Mouse (Mus musculus): Measurements from ENCODE around the gene Rad9b. TPM values are rescaled to one million over a fixed set of nuclear protein-coding genes. Genes with fewer than 3 reads are reported as not detected.
"Not testable (repeated sequence)": the region's sequence is repeated elsewhere in the genome, so short reads cannot be mapped to it uniquely, and the experiment has no call there.

The Rad9b gene
- polyA plus RNA-seq, 1 experiment = 4.2 TPM

DNA sequence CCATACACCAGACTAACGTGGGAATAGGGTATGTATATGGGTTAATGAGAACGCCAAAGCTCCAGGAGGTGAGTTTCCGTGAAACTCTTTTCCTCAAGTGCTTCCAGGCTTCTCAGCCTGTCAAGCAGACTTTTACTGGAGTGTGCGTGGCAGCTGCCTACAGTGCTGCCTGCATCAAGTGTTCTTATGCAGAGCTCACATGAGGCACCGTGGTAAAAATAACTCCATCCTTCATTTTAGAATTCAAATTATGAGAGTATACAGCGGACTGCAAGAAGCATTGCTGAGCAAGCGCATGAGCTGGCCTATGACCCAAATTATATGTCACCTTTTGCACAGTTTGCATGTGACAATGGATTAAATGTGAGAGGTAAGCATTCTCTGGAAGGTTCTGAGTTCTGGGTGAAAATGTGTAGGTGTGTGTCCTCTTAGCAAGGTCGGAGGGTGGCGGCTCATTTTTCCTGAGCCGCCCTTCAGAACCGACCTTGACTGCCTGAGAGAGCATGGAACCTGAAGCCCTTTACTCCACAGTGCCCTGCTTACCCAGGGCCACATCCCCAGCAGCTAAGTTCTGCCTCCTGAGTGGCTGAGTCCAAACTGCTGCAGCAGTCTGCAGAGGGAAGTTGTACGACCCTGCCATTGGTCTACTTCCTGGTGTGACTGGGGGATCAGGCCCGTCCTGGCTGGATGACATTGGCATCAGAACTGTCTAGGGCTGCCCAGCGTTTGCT, 34.4 kb downstream of the Rad9b start:
- peak; percentile 57 for DNase-seq
- peaks cover 24% of the 10 kb centered on the region for H3K4me1 ChIP-seq (ENCODE audit: control insufficient read depth, insufficient read depth, low read length)
- H3K27ac ChIP-seq (ENCODE audit: insufficient read depth, low read depth, low read length) = peak overlapping the region; percentile 85
- WGBS = 47% methylated on average over 14 of the region's 14 CpGs
- H3K27me3 ChIP-seq (replicated peaks; ENCODE audit: control insufficient read depth, insufficient read depth, low read length) = no peaks in the 10 kb centered on the region
- TF ChIP-seq POLR2A (IDR thresholded peaks at IDR 0.05; ENCODE audit: low read depth, low read length) (no peak), CTCF (conservative IDR thresholded peaks at IDR 0.05; ENCODE audit: insufficient read depth, insufficient read length, low read depth, low read length) (no peak)
- H3K4me3 ChIP-seq (ENCODE audit: insufficient read depth, low read depth, low read length) = no peak overlapping the region
- no peaks in the 10 kb centered on the region for H3K36me3 ChIP-seq (ENCODE audit: control insufficient read depth, insufficient read depth, low read length)

DNA sequence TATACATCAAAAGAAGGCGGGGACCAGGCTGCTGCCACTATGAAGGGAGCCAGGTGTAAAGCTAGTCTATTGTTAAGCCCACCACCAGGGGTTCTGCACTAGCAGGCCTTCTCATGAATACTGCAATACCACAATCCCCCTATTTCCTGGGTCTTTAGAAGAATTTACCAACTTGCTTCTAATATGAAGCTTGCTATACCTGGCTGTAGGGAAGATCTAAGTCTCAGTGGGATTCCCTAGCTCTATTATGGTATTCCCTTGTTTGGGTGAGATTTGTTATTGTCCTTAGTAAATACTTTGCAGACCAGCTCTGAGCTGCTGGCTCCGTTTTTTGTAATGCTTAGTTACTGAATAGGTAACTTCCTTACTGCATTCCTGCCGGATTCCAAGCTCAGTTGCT, 35.1 kb downstream of the Rad9b start:
- 62% methylated on average over 3 of the region's 3 CpGs for WGBS
- H3K27me3 ChIP-seq (replicated peaks; ENCODE audit: control insufficient read depth, insufficient read depth, low read length); H3K4me3 ChIP-seq (ENCODE audit: insufficient read depth, low read depth, low read length); H3K36me3 ChIP-seq (ENCODE audit: control insufficient read depth, insufficient read depth, low read length): not testable (repeated sequence)
- peak; percentile 48 for DNase-seq
- peak overlapping the region; percentile 85 for H3K27ac ChIP-seq (ENCODE audit: insufficient read depth, low read depth, low read length)
- H3K4me1 ChIP-seq (ENCODE audit: control insufficient read depth, insufficient read depth, low read length) = peaks cover 27% of the 10 kb centered on the region

DNA sequence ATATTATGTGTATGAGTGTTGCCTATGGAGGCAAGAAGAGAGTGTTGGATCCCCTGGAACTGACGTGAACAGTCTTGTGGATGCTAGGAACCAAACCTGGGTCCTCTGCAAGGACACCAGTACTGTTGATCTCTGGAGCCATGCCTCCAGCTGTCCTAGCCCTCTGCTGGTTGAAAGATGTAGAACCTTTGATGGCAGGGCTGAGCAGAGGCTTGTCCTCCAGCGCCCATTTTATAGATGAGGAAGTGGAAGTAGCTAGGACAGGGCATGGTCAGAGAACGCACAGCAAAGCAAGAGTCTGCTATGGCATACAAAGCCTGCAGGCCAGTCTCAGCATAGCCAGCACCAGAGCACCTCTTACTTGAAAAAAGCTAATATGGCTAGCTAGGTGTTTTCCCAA, 35.9 kb downstream of the Rad9b start:
- no peaks in the 10 kb centered on the region for H3K36me3 ChIP-seq (ENCODE audit: control insufficient read depth, insufficient read depth, low read length)
- H3K4me1 ChIP-seq (ENCODE audit: control insufficient read depth, insufficient read depth, low read length) = peaks cover 34% of the 10 kb centered on the region
- DNase-seq = peak; percentile 48
- no peak overlapping the region for H3K4me3 ChIP-seq (ENCODE audit: insufficient read depth, low read depth, low read length)
- H3K27ac ChIP-seq (ENCODE audit: insufficient read depth, low read depth, low read length) = no peak overlapping the region
- 73% methylated on average over 3 of the region's 3 CpGs for WGBS
- TF ChIP-seq POLR2A (IDR thresholded peaks at IDR 0.05; ENCODE audit: low read depth, low read length) = no peak
- peak; percentile 59 for TF ChIP-seq CTCF (conservative IDR thresholded peaks at IDR 0.05; ENCODE audit: insufficient read depth, insufficient read length, low read depth, low read length)
- no peaks in the 10 kb centered on the region for H3K27me3 ChIP-seq (replicated peaks; ENCODE audit: control insufficient read depth, insufficient read depth, low read length)

GRCm38 (mm10) chr5:122317329-122318045, 36.5 kb downstream of the Rad9b start:
- peaks cover 40% of the 10 kb centered on the region for H3K4me1 ChIP-seq (ENCODE audit: control insufficient read depth, insufficient read depth, low read length)
- TF ChIP-seq CTCF (conservative IDR thresholded peaks at IDR 0.05; ENCODE audit: insufficient read depth, insufficient read length, low read depth, low read length) (no peak), POLR2A (IDR thresholded peaks at IDR 0.05; ENCODE audit: low read depth, low read length) (no peak)
- H3K36me3 ChIP-seq (ENCODE audit: control insufficient read depth, insufficient read depth, low read length) = no peaks in the 10 kb centered on the region
- H3K27ac ChIP-seq (ENCODE audit: insufficient read depth, low read depth, low read length) = no peak overlapping the region
- WGBS = 74% methylated on average over 11 of the region's 11 CpGs
- H3K4me3 ChIP-seq (ENCODE audit: insufficient read depth, low read depth, low read length) = no peak overlapping the region
- H3K27me3 ChIP-seq (replicated peaks; ENCODE audit: control insufficient read depth, insufficient read depth, low read length) = no peaks in the 10 kb centered on the region
- peak; percentile 75 for DNase-seq

- no peaks in the 10 kb centered on the region for H3K27me3 ChIP-seq (replicated peaks; ENCODE audit: control insufficient read depth, insufficient read depth, low read length)
- DNase-seq = peak; percentile 99
- WGBS = 22% methylated on average over 20 of the region's 20 CpGs
- peaks cover 45% of the 10 kb centered on the region for H3K4me1 ChIP-seq (ENCODE audit: control insufficient read depth, insufficient read depth, low read length)
- no peak for TF ChIP-seq POLR2A (IDR thresholded peaks at IDR 0.05; ENCODE audit: low read depth, low read length)
- peak; percentile 65 for TF ChIP-seq CTCF (conservative IDR thresholded peaks at IDR 0.05; ENCODE audit: insufficient read depth, insufficient read length, low read depth, low read length)
- H3K36me3 ChIP-seq (ENCODE audit: control insufficient read depth, insufficient read depth, low read length) = no peaks in the 10 kb centered on the region
- no peak overlapping the region for H3K4me3 ChIP-seq (ENCODE audit: insufficient read depth, low read depth, low read length)
- H3K27ac ChIP-seq (ENCODE audit: insufficient read depth, low read depth, low read length) = peak overlapping the region; percentile 88
Observed at GRCm38 (mm10) chr5:122314966-122315667, 38.9 kb downstream of the Rad9b start.

DNA sequence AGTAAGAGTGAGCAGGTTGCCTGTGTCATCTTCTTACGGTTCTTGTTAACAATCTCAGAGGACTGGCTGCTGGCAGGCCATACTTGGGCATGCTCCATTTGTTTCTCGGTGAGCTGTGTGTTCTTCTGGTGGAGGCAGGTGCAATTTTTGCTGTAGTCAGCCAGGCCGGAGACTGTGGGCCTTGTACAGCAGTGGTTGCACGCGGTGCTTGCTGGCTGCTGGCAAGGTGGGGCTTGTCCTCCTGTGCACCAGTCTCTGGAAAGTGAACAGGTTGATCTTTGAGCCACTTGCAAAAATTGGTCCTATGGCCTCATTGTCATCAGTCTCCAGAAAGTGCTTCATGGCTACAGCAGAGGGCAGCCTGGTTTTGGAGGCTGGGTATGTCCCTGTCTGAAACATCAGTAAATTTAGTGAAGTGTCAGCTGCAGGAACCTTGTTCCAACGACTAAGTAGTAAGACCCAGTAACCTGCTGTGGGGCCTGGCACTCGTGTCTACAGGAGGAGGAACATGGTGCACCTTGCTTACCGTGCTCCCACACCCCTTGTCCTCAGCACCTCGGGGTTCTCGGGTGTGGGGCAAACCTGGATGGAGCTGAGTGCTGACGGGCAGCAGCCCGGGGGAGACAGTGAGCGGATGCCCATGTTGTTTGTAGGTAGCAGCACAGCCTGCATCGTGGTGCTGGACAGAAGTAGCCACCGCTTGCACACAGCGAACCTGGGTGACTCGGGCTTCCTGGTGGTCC, 40.9 kb downstream of the Rad9b start:
- no peak overlapping the region for H3K4me3 ChIP-seq (ENCODE audit: insufficient read depth, low read depth, low read length)
- 61% methylated on average over 17 of the region's 17 CpGs for WGBS
- no peaks in the 10 kb centered on the region for H3K36me3 ChIP-seq (ENCODE audit: control insufficient read depth, insufficient read depth, low read length)
- DNase-seq = peak; percentile 77
- H3K27me3 ChIP-seq (replicated peaks; ENCODE audit: control insufficient read depth, insufficient read depth, low read length) = no peaks in the 10 kb centered on the region
- peaks cover 45% of the 10 kb centered on the region for H3K4me1 ChIP-seq (ENCODE audit: control insufficient read depth, insufficient read depth, low read length)
- TF ChIP-seq CTCF (conservative IDR thresholded peaks at IDR 0.05; ENCODE audit: insufficient read depth, insufficient read length, low read depth, low read length) (no peak; the same call in 1 of the 2 replicates), POLR2A (IDR thresholded peaks at IDR 0.05; ENCODE audit: low read depth, low read length) (no peak)
- H3K27ac ChIP-seq (ENCODE audit: insufficient read depth, low read depth, low read length) = peak overlapping the region; percentile 27

All from kidney, adult 2 months (tissue).